Mouse (Mus musculus): ENCODE results near the gene Kcnrg.
"Not testable (repeated sequence)": the region's sequence is repeated elsewhere in the genome, so short reads cannot be mapped to it uniquely, and the experiment has no call there.

Gene Kcnrg

GRCm38 (mm10) chr14:61607157-61607556 lies at the start of gene Kcnrg:
Gene Kcnrg, plus strand, starts transcription at chr14:61607457.
- no peak for DNase-seq (ENCODE audit: low spot score)

GRCm38 (mm10) chr14:61558901-61559300 lies 48.4 kb upstream of the Kcnrg start:
- DNase-seq (ENCODE audit: low spot score) = no peak

GRCm38 (mm10) chr14:61559856-61560255 lies 47.4 kb upstream of the Kcnrg start:
- no peak for DNase-seq (ENCODE audit: low spot score)

- not testable (repeated sequence) for DNase-seq (ENCODE audit: low spot score)
Observed at GRCm38 (mm10) chr14:61566211-61566610, 41.0 kb upstream of the Kcnrg start.

- DNase-seq (ENCODE audit: low spot score) = no peak
Observed at GRCm38 (mm10) chr14:61569344-61569743, 37.9 kb upstream of the Kcnrg start.

GRCm38 (mm10) chr14:61571366-61571765 lies 35.9 kb upstream of the Kcnrg start:
- DNase-seq (ENCODE audit: low spot score) = peak; percentile 51

- DNase-seq (ENCODE audit: low spot score) = no peak
Observed at GRCm38 (mm10) chr14:61572131-61572530, 35.1 kb upstream of the Kcnrg start.

- no peak for DNase-seq (ENCODE audit: low spot score)
Observed at GRCm38 (mm10) chr14:61575066-61575465, 32.2 kb upstream of the Kcnrg start.

GRCm38 (mm10) chr14:61575941-61576340 lies 31.3 kb upstream of the Kcnrg start:
- no peak for DNase-seq (ENCODE audit: low spot score)

GRCm38 (mm10) chr14:61589288-61590065 lies 17.8 kb upstream of the Kcnrg start:
- DNase-seq (ENCODE audit: low spot score) = no peak

GRCm38 (mm10) chr14:61596719-61597426 lies 10.4 kb upstream of the Kcnrg start:
- no peak for DNase-seq (ENCODE audit: low spot score)

- no peak for DNase-seq (ENCODE audit: low spot score)
Observed at GRCm38 (mm10) chr14:61597968-61598367, 9.3 kb upstream of the Kcnrg start, which contains the start of gene Trim13. Gene Trim13, plus strand, starts transcription at chr14:61598247.

- DNase-seq (ENCODE audit: low spot score) = peak; percentile 73
Observed at GRCm38 (mm10) chr14:61599057-61599806, 8.0 kb upstream of the Kcnrg start.

- DNase-seq (ENCODE audit: low spot score) = no peak
Observed at GRCm38 (mm10) chr14:61601348-61601747, 5.9 kb upstream of the Kcnrg start.

GRCm38 (mm10) chr14:61603069-61603755 lies 4.0 kb upstream of the Kcnrg start:
- DNase-seq (ENCODE audit: low spot score) = no peak

GRCm38 (mm10) chr14:61604081-61604480 lies 3.2 kb upstream of the Kcnrg start:
- DNase-seq (ENCODE audit: low spot score) = no peak

GRCm38 (mm10) chr14:61606088-61606487 lies 1.2 kb upstream of the Kcnrg start:
- not testable (repeated sequence) for DNase-seq (ENCODE audit: low spot score)

- DNase-seq (ENCODE audit: low spot score) = no peak
Observed at GRCm38 (mm10) chr14:61611766-61612165, 4.5 kb downstream of the Kcnrg start.

- DNase-seq (ENCODE audit: low spot score) = no peak
Observed at GRCm38 (mm10) chr14:61613319-61613718, 6.1 kb downstream of the Kcnrg start.

GRCm38 (mm10) chr14:61620371-61620770 lies 13.1 kb downstream of the Kcnrg start:
- DNase-seq (ENCODE audit: low spot score) = no peak

- DNase-seq (ENCODE audit: low spot score) = no peak
Observed at GRCm38 (mm10) chr14:61635969-61636368, 28.7 kb downstream of the Kcnrg start.

GRCm38 (mm10) chr14:61642668-61643067 lies 35.4 kb downstream of the Kcnrg start:
- no peak for DNase-seq (ENCODE audit: low spot score)

Measured in ovary, postnatal 10 days (tissue).